Mouse (Mus musculus): ENCODE measurements around the gene Prss12.

DNA sequence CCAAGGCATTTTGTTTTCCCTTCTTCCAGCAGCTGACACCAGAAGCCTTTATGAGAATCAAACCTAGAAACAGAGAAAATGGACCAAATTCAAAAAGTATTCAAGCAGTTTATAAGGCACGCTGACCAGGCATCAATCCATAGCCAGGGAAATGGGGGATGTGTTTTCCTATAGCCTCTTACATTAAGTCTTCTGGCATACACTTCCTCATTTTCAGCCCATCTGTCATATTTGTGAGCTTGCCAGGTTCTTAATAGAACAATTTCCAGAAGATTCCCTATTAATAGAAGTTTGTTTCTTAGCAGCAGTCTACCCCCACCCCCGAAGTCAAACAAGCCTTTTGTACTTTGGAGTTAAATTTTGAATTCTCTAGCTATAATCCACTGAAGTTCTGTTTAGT, 84.4 kb downstream of the Prss12 start:
- TF ChIP-seq POLR2A (IDR thresholded peaks at IDR 0.05; ENCODE audit: borderline replicate concordance, low read depth, low read length) = no peak
- no peak for TF ChIP-seq CTCF (IDR thresholded peaks at IDR 0.05; ENCODE audit: low read depth, low read length)
